Mouse (Mus musculus) A20 (cell line): ENCODE measurements at regions not wholly inside any gene's neighbourhood (a gene's known extent, or its start where the extent isn't known, plus 50 kb on each side); places are given as distances from the start of the nearest gene placed in this dataset.

Experiments
- DNase-seq: peaks from one replicate; pipeline ENCODE4 v3.0.0-alpha.2; 2011; ENCODE audit warnings: low read depth, low spot score

GRCm38 (mm10) chr15:14418532-14418931 lies 1245.1 kb upstream of the Cdh6 start:
- peak; percentile 8 for DNase-seq

GRCm38 (mm10) chr15:14385347-14385746 lies 1211.9 kb upstream of the Cdh6 start:
- no peak for DNase-seq

- DNase-seq, result no peak
Measured at GRCm38 (mm10) chr15:14378340-14378739, 1204.9 kb upstream of the Cdh6 start.
